Mouse (Mus musculus) limb, embryonic 12.5 days (tissue): Measurements from ENCODE around the gene Snx33. TPM values are rescaled to one million over a fixed set of nuclear protein-coding genes. Genes with fewer than 3 reads are reported as not detected.

ENCODE experiments used
- ATAC-seq: fragments of 200-750 bp; cut with Nextera tagmentation; 2 replicates; pipeline ENCODE4 v1.8.0; 2017; ENCODE audit warnings: low read depth, moderate TSS enrichment; ENCODE audit not compliant: insufficient number of reproducible peaks, insufficient read depth, low FRiP score, low TSS enrichment
- H3K27ac ChIP-seq: fragments of 300-500 bp; sonication (generic); 2 replicates; pipeline ENCODE4 v1.5.1; 2016; ENCODE audit warnings: mild to moderate bottlenecking, moderate library complexity
- H3K27me3 ChIP-seq: fragments of 300-500 bp; sonication (generic); 2 replicates; pipeline ENCODE4 v1.6.1; 2016; ENCODE audit warnings: mild to moderate bottlenecking, moderate library complexity
- H3K36me3 ChIP-seq: fragments of 300-500 bp; sonication (generic); 2 replicates; pipeline ENCODE4 v1.6.1; 2016; ENCODE audit warnings: mild to moderate bottlenecking, moderate library complexity
- H3K4me1 ChIP-seq: fragments of 300-500 bp; sonication (generic); replicated peaks from 2 replicates; pipeline ENCODE4 v1.6.1; 2016
- H3K4me2 ChIP-seq: fragments of 300-500 bp; sonication (generic); 2 replicates; pipeline ENCODE4 v1.6.1; 2016; ENCODE audit warnings: mild to moderate bottlenecking, moderate library complexity
- H3K4me3 ChIP-seq: fragments of 300-500 bp; sonication (generic); replicated peaks from 2 replicates; pipeline ENCODE4 v1.5.1; 2016; ENCODE audit warnings: mild to moderate bottlenecking
- H3K9ac ChIP-seq: fragments of 300-500 bp; sonication (generic); replicated peaks from 2 replicates; pipeline ENCODE4 v1.6.1; 2016; ENCODE audit warnings: mild to moderate bottlenecking, moderate library complexity
- H3K9me3 ChIP-seq: fragments of 300-500 bp; sonication (generic); 2 replicates; pipeline ENCODE4 v1.6.1; 2016; ENCODE audit warnings: mild to moderate bottlenecking, moderate library complexity
- WGBS: fragments of 180-500 bp; shearing (Covaris S2); methylation state at CpG from one replicate; pipeline ENCODE4 v1.1.7; 2016; 5-methylcytosine and 5-hydroxymethylcytosine counted together
- polyA plus RNA-seq: library from polyadenylated mRNA; unstranded; fragments of >200 nt; fragmentation: Nextera tagmentation; extraction: Ambion mirVana; gene quantifications from 2 replicates; pipeline ENCODE4 v1.2.1, GENCODE M21; 2016

Gene Snx33
- polyA plus RNA-seq, 1 experiment from 2014 or later: 12.2 TPM

DNA sequence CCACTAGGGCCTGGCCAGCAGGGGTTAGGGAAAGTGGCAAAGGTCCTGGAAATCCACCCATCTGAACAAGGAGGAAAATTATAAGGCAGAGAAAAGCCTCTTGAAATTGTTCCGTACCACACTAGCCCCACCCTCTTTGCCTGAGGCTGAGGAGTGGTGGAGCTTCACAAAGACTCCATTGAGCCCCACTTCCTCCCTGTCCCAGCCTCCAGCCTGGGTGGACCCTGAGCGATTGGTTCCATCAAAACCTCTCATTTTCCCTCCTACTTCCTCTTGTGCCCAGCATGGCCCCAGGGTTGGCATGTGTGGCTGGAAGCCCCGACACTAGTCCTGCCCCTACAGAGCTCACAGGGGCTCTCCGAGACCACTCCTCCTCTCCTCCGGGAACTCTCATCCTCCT is 50.9 kb downstream of the Snx33 start:
- ATAC-seq: no peak

DNA sequence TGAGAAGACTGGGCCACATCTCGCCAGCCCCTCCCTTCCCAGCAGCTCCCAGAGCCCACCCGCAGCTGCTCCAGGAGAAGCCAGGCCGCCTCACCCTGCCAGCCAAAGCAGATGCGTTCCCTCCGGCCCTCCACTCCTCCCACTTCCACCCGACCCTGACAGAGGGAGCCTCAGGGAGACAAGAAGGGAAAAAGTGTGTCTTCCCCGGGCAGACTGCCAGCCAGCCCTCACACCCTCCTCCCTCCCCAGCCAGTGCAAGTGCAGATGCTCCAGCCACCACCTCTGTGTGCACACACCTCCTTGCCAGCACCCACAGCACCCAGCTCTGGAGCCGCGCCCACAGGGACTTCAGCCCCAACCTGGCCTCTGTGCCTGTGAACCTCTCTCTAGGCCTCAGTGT is 51.4 kb downstream of the Snx33 start:
- H3K36me3 ChIP-seq: peaks cover 6% of the 10 kb centered on the region
- H3K27me3 ChIP-seq: no peaks in the 10 kb centered on the region
- WGBS: 50% methylated on average over 9 of the region's 9 CpGs
- H3K4me1 ChIP-seq: peaks cover 68% of the 10 kb centered on the region
- H3K9me3 ChIP-seq: no peaks in the 10 kb centered on the region
- H3K4me2 ChIP-seq: no peak overlapping the region
- ATAC-seq: no peak
- H3K27ac ChIP-seq: no peak overlapping the region
- no peak overlapping the region; the same call in 1 of the 2 replicates for H3K9ac ChIP-seq
- H3K4me3 ChIP-seq: no peak overlapping the region

More for the DNA sequence above, 50.9 kb downstream of the Snx33 start:
- no peaks in the 10 kb centered on the region for H3K27me3 ChIP-seq
- H3K27ac ChIP-seq: no peak overlapping the region
- H3K4me1 ChIP-seq: peaks cover 68% of the 10 kb centered on the region
- peaks cover 6% of the 10 kb centered on the region for H3K36me3 ChIP-seq
- 77% methylated on average over 5 of the region's 5 CpGs for WGBS
- H3K4me2 ChIP-seq: no peak overlapping the region
- H3K4me3 ChIP-seq: no peak overlapping the region
- H3K9me3 ChIP-seq: no peaks in the 10 kb centered on the region
- no peak overlapping the region for H3K9ac ChIP-seq

DNA sequence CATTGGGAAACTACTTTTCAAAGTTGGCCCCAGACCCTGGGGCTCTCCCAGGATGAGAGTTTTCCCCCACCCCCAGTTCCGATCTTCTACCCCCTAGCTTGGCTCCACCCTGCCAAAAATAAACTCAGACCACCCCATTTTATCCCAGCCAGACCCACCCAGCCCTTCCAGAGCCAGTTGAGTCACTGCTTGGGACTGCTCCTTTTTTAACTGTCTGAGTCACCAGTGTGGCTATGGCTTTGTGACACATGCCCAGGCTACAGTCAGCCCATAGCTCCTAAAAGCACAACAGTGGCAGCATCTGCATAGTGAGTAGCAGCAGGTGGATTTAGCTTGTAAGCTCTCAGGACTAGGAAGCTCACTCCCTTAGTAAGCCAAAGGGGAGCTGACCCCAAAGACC is 55.1 kb downstream of the Snx33 start:
- no peak overlapping the region for H3K4me3 ChIP-seq
- no peak overlapping the region for H3K9ac ChIP-seq
- WGBS: 81% methylated on average over 1 of the region's 1 CpGs
- H3K27ac ChIP-seq: 0 out of 2 replicates have a peak overlapping the region, but pooled peaks have one; percentile 35
- no peaks in the 10 kb centered on the region for H3K27me3 ChIP-seq
- peaks cover 6% of the 10 kb centered on the region for H3K36me3 ChIP-seq
- no peaks in the 10 kb centered on the region for H3K9me3 ChIP-seq
- H3K4me2 ChIP-seq: no peak overlapping the region
- peaks cover 70% of the 10 kb centered on the region for H3K4me1 ChIP-seq
- no peak for ATAC-seq

DNA sequence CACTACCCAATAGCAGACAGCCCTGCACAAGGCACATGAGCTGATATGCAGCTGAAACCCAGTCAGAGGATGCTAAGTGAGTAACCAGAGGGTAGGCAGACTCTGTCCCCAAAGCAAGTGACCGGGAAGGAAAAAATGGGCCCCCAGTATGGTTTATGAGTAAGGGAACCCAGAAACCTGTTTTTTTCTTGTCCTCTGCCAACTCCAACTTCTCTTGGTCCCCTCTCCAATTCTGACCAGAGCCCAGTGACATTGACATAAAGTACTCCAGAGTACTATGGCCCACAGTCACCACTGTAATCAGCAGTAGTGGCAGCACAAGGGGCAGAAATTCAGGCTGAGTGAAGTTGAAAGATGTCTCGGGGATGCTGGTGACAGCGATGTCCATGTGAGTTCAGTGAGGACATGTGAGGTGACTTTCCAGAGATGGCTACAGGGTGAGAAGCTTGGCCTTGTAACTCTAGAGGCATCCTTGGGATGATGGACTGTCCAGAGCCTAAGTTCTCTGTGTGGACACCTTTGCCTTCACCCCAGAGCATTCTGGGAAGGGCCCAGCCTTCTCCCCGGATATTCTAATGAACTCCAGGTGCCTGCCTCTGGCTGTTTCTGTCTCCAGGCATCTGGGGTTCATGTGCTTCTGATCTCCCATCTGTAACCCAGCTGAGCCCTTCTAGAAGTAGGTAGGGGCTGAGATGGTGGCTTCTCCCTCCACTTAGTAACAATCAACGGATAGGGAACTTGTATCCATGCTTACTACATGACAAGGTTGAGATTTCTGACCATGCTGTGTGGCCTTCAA is 55.9 kb downstream of the Snx33 start:
- Histone ChIP-seq H3K4me1 (peaks cover 73% of the 10 kb centered on the region), H3K9me3 (no peaks in the 10 kb centered on the region), H3K27ac (0 out of 2 replicates have a peak overlapping the region, but pooled peaks have one; percentile 8), H3K4me2 (no peak overlapping the region), H3K9ac (no peak overlapping the region), H3K36me3 (peaks cover 6% of the 10 kb centered on the region), H3K4me3 (no peak overlapping the region), H3K27me3 (no peaks in the 10 kb centered on the region)
- no peak for ATAC-seq
- 65% methylated on average over 5 of the region's 5 CpGs for WGBS

DNA sequence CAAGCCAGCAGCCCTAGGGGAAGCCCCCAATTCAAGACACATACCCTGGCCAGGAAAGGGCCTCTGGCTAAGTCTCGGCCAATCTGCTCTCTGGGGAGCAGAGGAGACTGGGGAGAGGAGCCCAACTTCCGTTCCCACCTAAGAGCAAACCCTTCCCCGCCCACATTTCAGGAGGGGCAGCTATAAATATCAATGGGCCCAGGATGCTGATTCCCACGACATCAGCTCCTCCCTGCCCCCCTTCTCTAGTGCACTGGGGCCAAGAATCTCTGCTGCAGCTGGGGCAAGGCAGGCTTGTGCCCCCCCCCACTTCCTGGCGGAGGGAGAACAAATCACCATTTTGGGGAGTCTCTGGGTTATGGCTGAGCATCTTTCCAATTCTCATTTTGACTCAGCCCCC is 57.0 kb downstream of the Snx33 start:
- peaks cover 78% of the 10 kb centered on the region for H3K4me1 ChIP-seq
- no peak for ATAC-seq
- 38% methylated on average over 5 of the region's 5 CpGs for WGBS
- H3K9ac ChIP-seq: no peak overlapping the region
- no peak overlapping the region for H3K4me3 ChIP-seq
- H3K27ac ChIP-seq: no peak overlapping the region
- H3K36me3 ChIP-seq: no peaks in the 10 kb centered on the region
- H3K4me2 ChIP-seq: no peak overlapping the region
- no peaks in the 10 kb centered on the region; the same call in 1 of the 2 replicates for H3K27me3 ChIP-seq
- no peaks in the 10 kb centered on the region for H3K9me3 ChIP-seq

DNA sequence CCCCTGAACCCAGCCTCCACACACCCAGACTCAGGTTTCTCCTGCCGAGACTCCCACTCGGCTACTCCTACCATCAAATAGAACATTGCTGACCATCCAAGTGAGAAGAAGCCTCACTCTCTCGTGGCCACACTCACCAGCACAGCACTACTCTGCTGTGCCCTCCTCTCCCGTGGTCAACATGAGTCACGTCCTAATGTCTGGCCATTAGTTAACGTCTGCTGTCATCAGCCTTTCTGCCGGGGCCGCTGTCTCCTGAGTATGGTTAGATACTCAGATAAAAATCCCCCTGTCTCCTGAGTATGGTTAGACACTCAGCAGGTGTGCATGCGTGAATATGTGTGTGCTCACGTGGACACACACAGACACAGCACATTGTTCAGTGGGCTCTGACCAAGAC is 57.4 kb downstream of the Snx33 start:
- Histone ChIP-seq H3K4me3 (no peak overlapping the region), H3K9ac (no peak overlapping the region), H3K36me3 (no peaks in the 10 kb centered on the region), H3K27me3 (peaks cover 1% of the 10 kb centered on the region; the same call in 1 of the 2 replicates), H3K4me1 (peaks cover 83% of the 10 kb centered on the region), H3K4me2 (no peak overlapping the region), H3K27ac (no peak overlapping the region), H3K9me3 (no peaks in the 10 kb centered on the region)
- WGBS: 54% methylated on average over 10 of the region's 10 CpGs
- ATAC-seq: no peak

DNA sequence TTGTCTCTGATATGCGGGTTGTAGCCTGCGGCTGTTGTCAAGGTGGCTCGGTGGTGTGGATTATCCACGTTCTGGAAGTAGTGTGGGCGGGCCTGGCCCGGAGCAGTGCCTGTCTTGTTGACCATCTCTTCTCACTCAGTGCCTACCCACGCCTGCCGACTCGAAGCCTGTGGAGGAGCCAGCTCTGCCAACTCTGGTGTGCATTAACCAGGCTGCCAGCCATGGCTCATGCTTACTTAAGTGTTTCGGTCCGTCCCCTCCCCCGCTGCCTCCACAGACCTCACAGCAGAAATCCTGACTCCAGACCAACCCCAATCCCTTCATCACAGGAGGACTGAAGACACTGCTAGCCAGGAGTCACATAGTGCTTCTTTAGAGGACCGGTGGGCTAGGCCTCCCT is 58.6 kb downstream of the Snx33 start:
- Histone ChIP-seq H3K4me1 (peaks cover 94% of the 10 kb centered on the region), H3K27me3 (peaks cover 4% of the 10 kb centered on the region; the same call in 1 of the 2 replicates), H3K36me3 (no peaks in the 10 kb centered on the region), H3K4me2 (no peak overlapping the region), H3K9me3 (no peaks in the 10 kb centered on the region), H3K27ac (no peak overlapping the region), H3K4me3 (no peak overlapping the region), H3K9ac (no peak overlapping the region)
- ATAC-seq: no peak
- 75% methylated on average over 13 of the region's 13 CpGs for WGBS

DNA sequence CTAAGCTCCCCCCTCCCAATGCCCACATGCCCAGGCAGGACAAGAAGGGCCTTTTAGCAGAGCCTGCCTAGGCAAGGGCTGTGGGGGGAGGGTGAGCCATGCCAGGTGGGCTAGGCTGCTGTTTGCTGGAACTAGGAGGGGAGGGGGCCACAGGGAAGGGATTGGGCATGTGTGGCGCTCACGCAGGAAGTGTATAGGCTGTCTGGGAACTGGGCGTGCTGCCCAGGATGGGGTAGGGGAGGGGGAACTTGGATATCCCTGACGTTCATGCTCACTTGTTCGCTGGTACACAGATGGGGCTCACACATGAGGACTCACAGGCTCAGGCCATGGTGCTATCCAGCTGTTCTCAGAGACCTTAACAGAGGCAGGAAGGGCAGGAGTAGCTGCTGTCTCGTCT is 59.9 kb downstream of the Snx33 start:
- 0 out of 2 replicates have a peak overlapping the region, but pooled peaks have one; percentile 51 for H3K4me3 ChIP-seq
- peak; percentile 27; the same call in 1 of the 2 replicates for ATAC-seq
- H3K4me2 ChIP-seq: peak overlapping the region; percentile 68
- H3K4me1 ChIP-seq: peaks cover 94% of the 10 kb centered on the region
- peak overlapping the region; percentile 42; the same call in 1 of the 2 replicates for H3K9ac ChIP-seq
- 32% methylated on average over 6 of the region's 6 CpGs for WGBS
- peaks cover 4% of the 10 kb centered on the region; the same call in 1 of the 2 replicates for H3K27me3 ChIP-seq
- H3K9me3 ChIP-seq: no peaks in the 10 kb centered on the region
- H3K36me3 ChIP-seq: no peaks in the 10 kb centered on the region
- H3K27ac ChIP-seq: peak overlapping the region; percentile 76

Other genes with a start within 250 kb of the Snx33 start
- gene Lingo1, start 131.9 kb downstream of the Snx33 start, polyA plus RNA-seq: 2.1 and 2.5 TPM in 2 replicates
- gene Odf3l1, start 63.7 kb downstream of the Snx33 start, polyA plus RNA-seq: 0.52 and 0.53 TPM in 2 replicates
- gene Cspg4, start 63.3 kb downstream of the Snx33 start, polyA plus RNA-seq: 13.8 and 17.5 TPM in 2 replicates
- 77.9 and 80.1 TPM in 2 replicates for gene Imp3, start 9.1 kb upstream of the Snx33 start, polyA plus RNA-seq
- 27.1 and 29.2 TPM in 2 replicates for gene Snupn, start 22.5 kb upstream of the Snx33 start, polyA plus RNA-seq
- 39.2 and 41.7 TPM in 2 replicates for gene Ptpn9, start 66.6 kb upstream of the Snx33 start, polyA plus RNA-seq
- gene Sin3a, start 143.7 kb upstream of the Snx33 start, polyA plus RNA-seq: 42.1 and 54.4 TPM in 2 replicates
- gene Man2c1, start 202.3 kb upstream of the Snx33 start, polyA plus RNA-seq: 70.7 and 70.8 TPM in 2 replicates
- 7.8 and 8.1 TPM in 2 replicates for gene Neil1, start 219.9 kb upstream of the Snx33 start, polyA plus RNA-seq
- 77.9 and 91.6 TPM in 2 replicates for gene Commd4, start 230.0 kb upstream of the Snx33 start, polyA plus RNA-seq